Mouse (Mus musculus) liver, embryonic 13.5 days (tissue): ENCODE data around the gene C1qtnf12. TPM values are rescaled to one million over a fixed set of nuclear protein-coding genes. Genes with fewer than 3 reads are reported as not detected.

ENCODE experiments used
- ATAC-seq: fragments of 200-750 bp; cut with Nextera tagmentation; 2 replicates; pipeline ENCODE4 v1.8.0; 2017; ENCODE audit warnings: low read depth, mild to moderate bottlenecking, moderate number of reproducible peaks, moderate library complexity
- DNase-seq: peaks from one replicate; pipeline ENCODE4 v3.0.0; 2022
- H3K27ac ChIP-seq: fragments of 300-500 bp; sonication (generic); 2 replicates; pipeline ENCODE4 v1.5.1; 2015; ENCODE audit warnings: moderate library complexity, mild to moderate bottlenecking, inconsistent platforms
- H3K27me3 ChIP-seq: fragments of 300-500 bp; sonication (generic); 2 replicates; pipeline ENCODE4 v1.6.1; 2015; ENCODE audit warnings: mild to moderate bottlenecking, inconsistent platforms
- H3K36me3 ChIP-seq: fragments of 300-500 bp; sonication (generic); 2 replicates; pipeline ENCODE4 v1.6.1; 2015; ENCODE audit warnings: mild to moderate bottlenecking, inconsistent platforms
- H3K4me1 ChIP-seq: fragments of 300-500 bp; sonication (generic); replicated peaks from 2 replicates; pipeline ENCODE4 v1.6.1; 2015; ENCODE audit warnings: inconsistent platforms
- H3K4me2 ChIP-seq: fragments of 300-500 bp; sonication (generic); 2 replicates; pipeline ENCODE4 v1.6.1; 2015; ENCODE audit warnings: inconsistent platforms, mild to moderate bottlenecking, moderate library complexity
- H3K4me3 ChIP-seq: fragments of 300-500 bp; sonication (generic); replicated peaks from 2 replicates; pipeline ENCODE4 v1.5.1; 2015; ENCODE audit warnings: mild to moderate bottlenecking, inconsistent platforms
- H3K9ac ChIP-seq: fragments of 300-500 bp; sonication (generic); 2 replicates; pipeline ENCODE4 v1.6.1; 2015; ENCODE audit warnings: mild to moderate bottlenecking, inconsistent platforms
- H3K9me3 ChIP-seq: fragments of 300-500 bp; sonication (generic); replicated peaks from 2 replicates; pipeline ENCODE4 v1.6.1; 2016; ENCODE audit warnings: inconsistent platforms
- WGBS: fragments of 180-500 bp; shearing (Covaris S2); methylation state at CpG from one replicate; pipeline ENCODE4 v1.1.7; 2015; ENCODE audit not compliant: insufficient replicate concordance; 5-methylcytosine and 5-hydroxymethylcytosine counted together
- polyA plus RNA-seq: library from polyadenylated mRNA; unstranded; fragments of >200 nt; fragmentation: Nextera tagmentation; extraction: Ambion mirVana; gene quantifications from 2 replicates; pipeline ENCODE4 v1.2.1, GENCODE M21; 2015

The C1qtnf12 gene
- polyA plus RNA-seq, 1 experiment from 2014 or later: 58.7 TPM

DNA sequence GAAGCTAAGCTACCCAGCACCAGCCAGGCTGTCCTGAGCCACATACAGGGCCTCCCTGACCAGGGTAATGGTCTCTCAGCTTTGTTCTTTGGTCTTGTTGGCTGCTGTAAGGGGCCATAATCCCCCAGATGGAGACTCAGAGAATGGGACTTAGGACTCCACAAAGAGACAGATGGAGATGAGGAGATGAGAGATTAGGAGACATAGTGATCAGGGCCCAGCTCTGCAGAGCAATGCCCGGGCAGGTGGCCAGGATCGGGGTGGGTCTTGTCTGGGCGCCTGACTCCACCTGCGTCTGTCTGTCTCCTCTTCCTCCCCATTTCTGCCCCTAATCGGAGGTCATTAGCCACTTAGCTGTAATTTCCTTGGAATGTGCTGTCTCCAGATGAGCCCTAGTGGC, 8.2 kb downstream of the C1qtnf12 start:
- no peak overlapping the region for H3K4me2 ChIP-seq
- DNase-seq: no peak
- peaks cover 40% of the 10 kb centered on the region for H3K4me1 ChIP-seq
- H3K9ac ChIP-seq: no peak overlapping the region
- ATAC-seq: no peak
- H3K4me3 ChIP-seq: no peak overlapping the region
- no peak overlapping the region for H3K27ac ChIP-seq
- H3K9me3 ChIP-seq: no peaks in the 10 kb centered on the region
- no peaks in the 10 kb centered on the region for H3K27me3 ChIP-seq
- peaks cover 14% of the 10 kb centered on the region for H3K36me3 ChIP-seq
- WGBS: 76% methylated on average over 5 of the region's 5 CpGs

DNA sequence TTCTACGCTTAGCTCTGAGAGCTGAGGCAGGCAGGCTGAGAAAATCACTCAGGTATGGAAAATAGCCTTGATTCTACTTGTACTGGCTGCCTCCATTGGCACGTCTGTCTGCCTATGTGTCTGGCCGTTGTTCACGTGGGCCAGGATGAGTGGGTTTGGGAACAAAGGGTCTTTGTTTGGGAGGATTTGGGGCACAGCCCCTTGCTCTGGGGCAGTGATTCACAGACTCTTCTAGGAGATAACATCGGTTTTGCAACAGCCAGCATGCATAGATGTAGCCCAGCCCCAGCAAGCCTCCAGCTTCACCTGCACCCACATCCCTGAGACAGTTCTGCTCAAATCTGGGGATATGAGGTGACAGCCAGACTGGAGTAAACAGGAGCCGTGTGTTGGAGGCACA, 10.5 kb downstream of the C1qtnf12 start:
- Histone ChIP-seq H3K4me1 (peaks cover 28% of the 10 kb centered on the region), H3K9ac (no peak overlapping the region), H3K36me3 (no peaks in the 10 kb centered on the region), H3K4me3 (no peak overlapping the region), H3K4me2 (no peak overlapping the region), H3K9me3 (no peaks in the 10 kb centered on the region), H3K27ac (no peak overlapping the region), H3K27me3 (no peaks in the 10 kb centered on the region)
- DNase-seq (no peak), ATAC-seq (no peak)
- 78% methylated on average over 6 of the region's 6 CpGs for WGBS

DNA sequence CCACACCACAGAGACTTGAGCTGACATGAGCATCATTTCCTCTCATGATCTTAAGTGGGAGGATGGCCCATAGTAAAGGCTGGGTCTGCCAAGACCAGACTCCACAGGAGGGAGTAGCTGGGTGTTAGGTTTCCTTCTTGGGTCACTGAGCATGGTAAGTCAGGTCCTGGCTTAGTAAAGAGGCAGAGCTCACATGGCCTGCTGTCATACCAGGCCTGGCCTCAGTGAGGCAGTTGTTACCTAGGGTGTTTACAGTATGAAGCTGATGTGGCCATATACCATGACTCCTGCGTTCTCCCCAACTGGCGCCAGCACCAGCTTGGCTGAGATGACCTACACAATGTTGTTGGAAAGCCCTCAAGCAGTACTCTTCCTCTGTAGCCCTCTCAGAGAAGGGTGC, 11.1 kb downstream of the C1qtnf12 start:
- Histone ChIP-seq H3K4me2 (no peak overlapping the region), H3K4me1 (peaks cover 24% of the 10 kb centered on the region), H3K36me3 (no peaks in the 10 kb centered on the region), H3K27me3 (no peaks in the 10 kb centered on the region), H3K4me3 (no peak overlapping the region), H3K27ac (no peak overlapping the region), H3K9ac (no peak overlapping the region), H3K9me3 (no peaks in the 10 kb centered on the region)
- WGBS: 76% methylated on average over 2 of the region's 2 CpGs
- DNase-seq (no peak), ATAC-seq (no peak)

DNA sequence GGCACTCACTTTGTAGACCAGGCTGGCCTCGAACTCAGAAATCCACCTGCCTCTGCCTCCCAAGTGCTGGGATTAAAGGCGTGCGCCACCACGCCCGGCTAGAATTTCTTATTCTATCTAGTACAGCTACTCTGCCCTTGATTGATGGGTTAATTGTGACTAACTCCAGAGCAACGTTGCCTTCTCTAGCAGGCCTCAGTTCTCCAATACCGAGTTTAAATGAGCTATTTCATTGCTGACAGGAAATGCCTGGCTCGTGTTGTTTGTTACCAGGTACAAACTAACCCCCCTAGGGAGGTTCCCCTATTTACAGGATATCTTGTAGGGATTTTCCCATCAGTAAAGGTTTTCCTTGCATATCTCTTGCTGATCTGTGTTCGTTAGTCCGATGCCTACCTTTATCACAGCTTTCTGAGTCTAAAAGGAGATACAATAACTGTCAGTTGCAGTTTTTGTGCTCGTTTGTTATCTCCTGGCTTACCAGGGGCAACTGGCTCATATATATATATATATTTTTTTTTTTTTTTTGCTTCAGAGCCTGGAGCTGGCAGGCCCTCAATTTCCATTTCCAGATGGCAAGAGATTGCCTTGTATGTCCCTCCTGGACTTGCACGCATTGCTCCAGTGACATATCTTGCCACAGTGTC, 19.4 kb downstream of the C1qtnf12 start:
- Histone ChIP-seq H3K9me3 (no peaks in the 10 kb centered on the region), H3K36me3 (no peaks in the 10 kb centered on the region), H3K27ac (no peak overlapping the region), H3K4me3 (no peak overlapping the region), H3K4me1 (peaks cover 16% of the 10 kb centered on the region), H3K4me2 (no peak overlapping the region), H3K27me3 (peaks cover 7% of the 10 kb centered on the region), H3K9ac (no peak overlapping the region)
- DNase-seq (no peak), ATAC-seq (peak; percentile 20; the same call in 1 of the 2 replicates)
- 43% methylated on average over 12 of the region's 12 CpGs for WGBS

DNA sequence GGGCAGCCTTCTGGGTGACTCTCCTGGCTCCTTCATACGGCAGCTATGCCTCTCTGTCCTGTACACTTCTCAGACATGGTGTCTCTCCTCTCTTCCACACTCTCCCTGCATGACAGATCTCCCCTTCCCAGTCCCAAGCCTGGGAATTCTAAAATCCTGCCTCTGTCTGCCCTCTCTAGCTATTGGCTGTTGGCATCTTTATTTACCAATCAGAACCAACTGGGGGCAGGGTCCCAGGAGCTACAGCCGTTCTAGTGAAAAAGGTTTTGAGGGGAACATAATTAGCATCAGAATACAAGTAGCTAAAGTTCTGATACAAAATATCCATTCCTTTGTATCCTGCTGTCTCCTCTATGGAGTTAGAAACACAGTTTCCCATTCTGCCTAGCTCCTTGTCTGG, 21.7 kb downstream of the C1qtnf12 start:
- no peak overlapping the region for H3K4me2 ChIP-seq
- H3K27ac ChIP-seq: no peak overlapping the region
- H3K27me3 ChIP-seq: peaks cover 7% of the 10 kb centered on the region
- no peaks in the 10 kb centered on the region for H3K36me3 ChIP-seq
- H3K4me3 ChIP-seq: no peak overlapping the region
- ATAC-seq (no peak), DNase-seq (no peak)
- H3K9ac ChIP-seq: no peak overlapping the region
- H3K9me3 ChIP-seq: no peaks in the 10 kb centered on the region
- H3K4me1 ChIP-seq: peaks cover 31% of the 10 kb centered on the region
- 23% methylated on average over 2 of the region's 2 CpGs for WGBS

DNA sequence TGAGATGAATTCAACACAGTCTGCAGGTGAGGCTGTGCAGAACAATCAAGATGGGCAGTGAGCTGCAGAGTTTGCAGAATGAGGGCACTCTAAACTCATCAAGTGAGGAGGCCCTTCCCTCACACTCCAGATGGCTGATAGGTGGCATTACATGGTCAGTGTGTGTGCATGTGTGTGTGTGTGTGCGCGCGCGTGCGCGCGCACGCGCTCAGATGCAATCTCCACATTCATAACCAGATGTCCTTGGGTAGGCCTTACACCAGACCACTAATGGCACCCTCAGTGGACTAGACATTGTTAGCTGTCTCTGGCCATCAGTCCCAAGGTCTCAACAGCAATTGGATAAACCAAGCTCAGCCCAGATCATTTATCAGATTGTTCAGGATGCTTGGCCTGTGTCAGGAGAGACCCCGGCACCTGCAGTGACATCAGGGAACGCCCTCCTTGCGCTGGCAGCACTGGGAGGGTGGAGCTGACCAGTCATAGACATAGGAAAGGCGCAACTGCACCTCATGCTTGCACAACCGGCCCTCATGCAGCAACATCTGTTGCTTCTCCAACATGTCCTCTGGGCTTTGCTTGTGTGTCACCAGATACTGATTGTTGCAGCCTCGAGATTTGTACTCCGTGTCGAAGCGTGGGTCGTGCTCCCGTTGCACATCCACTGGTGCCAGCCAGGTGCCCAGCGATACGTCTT, 29.2 kb downstream of the C1qtnf12 start:
- 67% methylated on average over 22 of the region's 22 CpGs for WGBS
- Histone ChIP-seq H3K9ac (peak overlapping the region; percentile 84), H3K36me3 (peaks cover 12% of the 10 kb centered on the region), H3K27ac (peak overlapping the region; percentile 89), H3K27me3 (no peaks in the 10 kb centered on the region), H3K9me3 (no peaks in the 10 kb centered on the region), H3K4me2 (peak overlapping the region; percentile 100), H3K4me1 (peaks cover 73% of the 10 kb centered on the region), H3K4me3 (peak overlapping the region; percentile 85)
- ATAC-seq (no peak), DNase-seq (peak; percentile 51)

DNA sequence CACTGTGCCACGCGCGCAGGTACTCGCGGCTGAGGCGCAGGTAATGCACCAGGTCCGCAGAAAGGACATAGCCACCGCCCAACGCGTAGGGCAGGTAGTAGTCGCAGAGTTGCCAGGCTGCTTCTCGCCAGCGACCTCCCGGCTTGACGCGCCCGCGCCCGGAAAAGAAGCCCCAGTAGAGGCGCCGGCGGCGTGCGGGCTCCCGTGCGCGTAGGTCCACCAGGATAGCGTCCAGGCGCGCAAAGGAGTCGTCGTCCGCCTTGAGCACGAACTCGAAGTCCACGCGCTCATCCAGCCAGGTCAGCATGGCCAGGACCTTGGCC, 29.8 kb downstream of the C1qtnf12 start:
- peaks cover 17% of the 10 kb centered on the region for H3K36me3 ChIP-seq
- no peaks in the 10 kb centered on the region for H3K27me3 ChIP-seq
- peak overlapping the region; percentile 85 for H3K4me3 ChIP-seq
- H3K4me2 ChIP-seq: peak overlapping the region; percentile 100
- H3K9me3 ChIP-seq: no peaks in the 10 kb centered on the region
- H3K9ac ChIP-seq: peak overlapping the region; percentile 84
- peaks cover 76% of the 10 kb centered on the region for H3K4me1 ChIP-seq
- H3K27ac ChIP-seq: peak overlapping the region; percentile 89
- ATAC-seq (no peak), DNase-seq (no peak)
- WGBS: 20% methylated on average over 37 of the region's 37 CpGs

DNA sequence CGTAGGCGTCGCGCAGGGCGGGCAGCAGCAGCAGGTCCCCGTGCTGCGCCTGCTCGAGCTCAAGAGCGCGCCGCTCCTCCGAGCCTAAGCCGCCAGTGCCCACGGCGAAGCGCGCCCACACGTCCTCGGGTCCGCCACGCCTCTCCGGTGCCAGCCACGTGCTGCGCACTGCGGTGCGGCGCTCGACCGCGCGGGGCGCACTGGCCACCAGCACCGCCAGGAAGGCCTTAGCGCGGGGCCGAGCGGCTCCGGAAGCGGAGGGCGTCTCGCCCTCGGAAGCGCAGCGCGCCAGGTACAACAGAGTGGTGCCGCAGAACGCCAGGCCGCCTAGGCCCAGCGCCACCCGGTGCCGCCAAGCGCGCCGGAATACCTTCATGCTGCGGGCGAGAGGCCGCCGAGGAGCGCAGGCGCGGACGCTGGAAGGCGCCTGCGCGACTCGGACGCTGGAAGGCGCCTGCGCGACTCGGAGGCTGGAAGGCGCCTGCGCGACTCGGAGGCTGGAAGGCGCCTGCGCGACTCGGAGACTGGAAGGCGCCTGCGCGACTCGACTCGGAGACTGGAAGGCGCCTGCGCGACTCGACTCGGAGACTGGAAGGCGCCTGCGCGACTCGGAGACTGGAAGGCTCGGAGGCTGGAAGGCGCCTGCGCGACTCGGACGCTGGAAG, 30.3 kb downstream of the C1qtnf12 start, which contains the start of the genes B3galt6 and Sdf4:
B3galt6 (minus strand) TSS at position 409 of the 665 bp plus-strand sequence.
Sdf4 (plus strand) TSS at position 632 of the 665 bp plus-strand sequence.
- Histone ChIP-seq H3K4me1 (peaks cover 75% of the 10 kb centered on the region), H3K4me3 (peak within 1 kb of the TSS; percentile 85), H3K27ac (peak within 1 kb of the TSS; percentile 96), H3K27me3 (no peaks in the 10 kb centered on the region), H3K36me3 (peaks cover 22% of the 10 kb centered on the region), H3K4me2 (peak within 1 kb of the TSS; percentile 100), H3K9me3 (no peaks in the 10 kb centered on the region), H3K9ac (peak within 1 kb of the TSS; percentile 92)
- ATAC-seq (peak; percentile 79), DNase-seq (peak; percentile 80)
- under 1% methylated on average over 99 of the region's 99 CpGs for WGBS

DNA sequence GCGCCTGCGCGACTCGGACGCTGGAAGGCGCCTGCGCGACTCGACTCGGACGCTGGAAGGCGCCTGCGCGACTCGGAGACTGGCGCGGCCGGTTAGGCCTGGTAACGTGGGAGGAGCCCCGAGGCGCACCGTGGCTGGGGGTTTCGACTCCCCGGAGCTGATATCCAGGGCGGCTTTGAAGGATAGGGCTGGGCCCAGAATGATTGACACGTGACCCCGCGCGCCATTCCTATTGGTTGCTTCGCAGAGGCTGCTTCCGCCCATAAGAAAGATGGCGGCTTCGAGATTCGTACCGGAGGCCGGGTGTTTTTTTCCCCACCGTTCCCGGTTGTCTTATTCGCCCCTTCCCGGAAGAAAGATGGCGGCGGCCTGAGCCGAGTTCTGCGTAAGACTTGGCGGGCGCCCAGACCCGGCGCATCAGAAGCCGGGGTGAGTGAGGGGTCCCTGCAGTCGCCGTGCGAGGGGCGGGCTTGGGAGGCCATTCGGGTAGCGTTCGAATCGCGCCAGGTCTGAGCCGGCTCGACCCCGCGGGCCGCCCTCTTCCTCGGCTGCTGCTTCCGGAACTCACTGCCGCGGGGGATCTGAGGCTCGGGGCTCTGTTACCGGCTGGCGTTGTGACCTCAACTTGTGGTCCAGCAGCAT, 30.9 kb downstream of the C1qtnf12 start:
- Histone ChIP-seq H3K36me3 (peaks cover 28% of the 10 kb centered on the region), H3K27ac (peak overlapping the region; percentile 96), H3K27me3 (no peaks in the 10 kb centered on the region), H3K9me3 (no peaks in the 10 kb centered on the region), H3K4me1 (peaks cover 68% of the 10 kb centered on the region), H3K4me3 (peak overlapping the region; percentile 85), H3K9ac (peak overlapping the region; percentile 92), H3K4me2 (peak overlapping the region; percentile 75)
- DNase-seq (peak; percentile 94), ATAC-seq (peak; percentile 77)
- WGBS: under 1% methylated on average over 70 of the region's 70 CpGs

DNA sequence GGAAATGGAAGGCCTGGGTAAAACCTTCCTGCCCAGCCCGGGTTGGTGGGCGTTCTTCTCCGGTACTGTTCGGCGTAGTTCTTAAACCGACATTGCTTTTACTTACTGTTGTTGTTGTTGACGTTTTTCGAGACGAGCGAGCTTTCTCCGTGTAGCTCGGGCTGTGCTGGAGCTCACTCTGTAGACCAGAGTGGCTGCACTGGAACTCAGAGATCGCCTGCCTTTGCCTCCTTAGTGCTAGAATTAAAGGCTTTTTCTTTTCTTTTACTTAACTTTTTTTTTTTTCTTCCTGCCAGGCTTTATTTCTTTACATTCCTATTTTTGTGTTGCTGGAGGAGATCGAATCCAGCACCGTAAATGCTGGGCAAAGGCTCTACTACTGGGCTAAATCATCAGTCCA, 31.5 kb downstream of the C1qtnf12 start:
- 1% methylated on average over 15 of the region's 15 CpGs for WGBS
- ATAC-seq: no peak

DNA sequence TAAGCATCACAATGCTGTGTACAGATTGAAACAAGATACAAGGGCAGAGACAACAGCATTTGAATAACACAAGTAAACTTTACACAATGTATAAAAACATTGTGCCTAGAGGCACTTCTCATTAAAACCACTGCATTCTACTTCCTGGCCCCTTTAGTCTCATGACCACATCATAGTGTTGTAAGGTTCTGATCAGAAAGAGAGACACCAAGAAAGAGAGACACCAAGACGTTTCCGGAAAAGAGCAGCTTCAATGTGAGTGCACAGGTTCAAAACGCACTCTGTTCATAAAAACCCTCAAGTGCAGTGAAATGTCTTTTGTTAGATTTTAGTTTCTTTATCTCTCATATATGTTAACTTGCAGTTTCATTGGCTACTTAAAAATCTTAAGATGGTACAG, 42.0 kb downstream of the C1qtnf12 start:
- no peak overlapping the region for H3K9ac ChIP-seq
- no peak overlapping the region for H3K27ac ChIP-seq
- 88% methylated on average over 3 of the region's 3 CpGs for WGBS
- DNase-seq: no peak
- no peaks in the 10 kb centered on the region for H3K9me3 ChIP-seq
- H3K27me3 ChIP-seq: no peaks in the 10 kb centered on the region
- H3K4me2 ChIP-seq: no peak overlapping the region
- no peak overlapping the region for H3K4me3 ChIP-seq
- H3K4me1 ChIP-seq: no peaks in the 10 kb centered on the region
- ATAC-seq: no peak
- peaks cover 95% of the 10 kb centered on the region for H3K36me3 ChIP-seq

More for the DNA sequence above, 31.5 kb downstream of the C1qtnf12 start:
- Histone ChIP-seq H3K4me3 (peak overlapping the region; percentile 85), H3K9me3 (no peaks in the 10 kb centered on the region), H3K27me3 (no peaks in the 10 kb centered on the region), H3K4me1 (peaks cover 62% of the 10 kb centered on the region), H3K9ac (peak overlapping the region; percentile 92), H3K36me3 (peaks cover 34% of the 10 kb centered on the region), H3K27ac (peak overlapping the region; percentile 96), H3K4me2 (peak overlapping the region; percentile 75)
- no peak for DNase-seq
